Mouse (Mus musculus): ENCODE measurements around the gene Zfp382.
"Not testable (repeated sequence)": the region's sequence is repeated elsewhere in the genome, so short reads cannot be mapped to it uniquely, and the experiment has no call there.

Gene Zfp382

GRCm38 (mm10) chr7:30121308-30122187 lies at the start of gene Zfp382:
Gene Zfp382, plus strand, starts transcription at chr7:30121942.
- DNase-seq (ENCODE audit: low spot score in 2 of 2) = peak; percentile 75 to 90

DNA sequence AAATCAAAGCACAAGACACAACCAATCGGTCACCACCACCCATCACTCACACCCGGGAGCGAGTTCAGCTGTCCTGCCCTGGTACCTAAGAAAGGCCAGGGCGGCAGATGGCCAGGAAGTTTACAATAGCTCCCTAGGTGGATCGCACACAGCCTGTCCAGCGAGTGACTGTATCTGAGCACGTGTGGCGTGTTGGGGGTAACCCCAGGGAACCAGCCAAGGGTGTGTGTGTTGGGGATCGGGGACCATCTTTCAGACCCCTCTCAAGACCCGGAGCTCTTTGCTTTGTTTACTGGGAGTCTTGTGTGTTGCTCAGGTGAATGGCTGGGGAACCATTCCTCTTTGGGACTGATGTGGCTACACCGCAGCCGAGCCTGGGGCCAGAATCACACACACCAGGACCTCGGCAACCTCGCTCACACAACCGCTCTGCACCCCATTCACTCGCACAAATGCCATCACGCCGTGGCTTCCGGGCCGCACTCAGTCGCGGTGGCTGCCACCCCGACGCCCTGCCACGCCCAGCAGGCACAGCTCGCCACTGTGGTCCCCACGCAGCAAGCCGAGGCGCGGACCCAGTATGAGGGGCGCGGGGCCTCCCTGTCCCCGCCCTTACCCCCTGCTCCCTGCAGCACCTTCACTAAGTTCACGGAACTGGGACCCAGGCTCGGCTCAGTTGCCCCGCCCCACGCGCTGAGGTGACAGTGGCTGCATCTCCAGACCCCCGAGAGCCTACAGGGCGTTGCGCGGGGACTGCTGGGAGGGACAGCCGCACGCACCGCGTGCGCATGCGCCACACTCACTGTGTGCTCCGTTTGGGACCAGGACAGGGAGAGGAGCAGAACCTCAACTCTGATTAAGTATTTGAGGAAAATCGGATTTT lies 49.4 kb upstream of the Zfp382 start, which contains the start of gene Zfp82:
Zfp82 (minus strand) TSS at position 755 of the 883 bp plus-strand sequence.
- peak; percentile 68 to 85 for DNase-seq (ENCODE audit: low spot score in 2 of 2)

GRCm38 (mm10) chr7:30086524-30086923 lies 35.2 kb upstream of the Zfp382 start:
- no peak for DNase-seq (ENCODE audit: low spot score in 2 of 2)

GRCm38 (mm10) chr7:30089405-30089804 lies 32.3 kb upstream of the Zfp382 start:
- DNase-seq (ENCODE audit: low spot score in 2 of 2) = no peak

GRCm38 (mm10) chr7:30090092-30090969 lies 31.4 kb upstream of the Zfp382 start, which contains the start of the genes Gm26920 and Zfp566:
Gene Gm26920, minus strand, starts transcription at chr7:30090410.
Gene Zfp566, minus strand, starts transcription at chr7:30090527.
- peak; percentile 89 to 96 for DNase-seq (ENCODE audit: low spot score in 2 of 2)

- peak in 1 of 2 experiments; percentile 25 for DNase-seq (ENCODE audit: low spot score in 2 of 2)
These were observed 30.7 kb upstream of the Zfp382 start for GRCm38 (mm10) chr7:30090970-30091585.

GRCm38 (mm10) chr7:30092666-30093065 lies 29.1 kb upstream of the Zfp382 start:
- no peak for DNase-seq (ENCODE audit: low spot score in 2 of 2)

GRCm38 (mm10) chr7:30093918-30094415 lies 27.8 kb upstream of the Zfp382 start:
- no peak for DNase-seq (ENCODE audit: low spot score in 2 of 2)

GRCm38 (mm10) chr7:30094646-30095429 lies 26.9 kb upstream of the Zfp382 start, which contains the start of gene Zfp260:
Gene Zfp260, plus strand, starts transcription at chr7:30094777.
- peak; percentile 82 to 88 for DNase-seq (ENCODE audit: low spot score in 2 of 2)

DNA sequence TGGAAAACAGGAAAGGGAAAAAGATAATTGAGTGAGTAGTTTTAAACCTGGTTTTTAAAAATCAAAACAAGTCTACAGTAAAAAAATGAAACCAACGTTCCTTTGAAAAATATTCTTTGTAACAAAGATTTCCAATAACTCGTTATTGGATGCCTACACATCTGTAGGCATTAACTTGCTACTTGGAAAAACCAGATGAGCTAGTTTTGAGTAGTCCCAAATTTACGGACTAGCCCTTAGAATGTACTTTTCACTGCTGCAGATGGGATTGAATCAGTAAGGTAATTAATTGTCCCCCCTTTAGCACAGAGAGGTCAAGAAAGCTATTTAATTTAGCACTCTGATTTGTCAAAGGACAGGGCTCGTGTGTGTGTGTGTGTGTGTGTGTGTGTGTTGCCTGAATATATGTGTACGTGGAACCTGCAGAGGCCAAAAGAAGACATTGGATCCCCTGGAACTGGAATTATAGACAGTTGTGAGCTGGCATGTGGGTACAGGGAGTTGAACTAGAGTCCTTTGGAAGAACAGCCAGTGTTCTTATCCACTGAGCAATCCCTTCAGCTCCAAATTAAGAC lies 26.1 kb upstream of the Zfp382 start:
- DNase-seq (ENCODE audit: low spot score in 2 of 2) = no peak

DNA sequence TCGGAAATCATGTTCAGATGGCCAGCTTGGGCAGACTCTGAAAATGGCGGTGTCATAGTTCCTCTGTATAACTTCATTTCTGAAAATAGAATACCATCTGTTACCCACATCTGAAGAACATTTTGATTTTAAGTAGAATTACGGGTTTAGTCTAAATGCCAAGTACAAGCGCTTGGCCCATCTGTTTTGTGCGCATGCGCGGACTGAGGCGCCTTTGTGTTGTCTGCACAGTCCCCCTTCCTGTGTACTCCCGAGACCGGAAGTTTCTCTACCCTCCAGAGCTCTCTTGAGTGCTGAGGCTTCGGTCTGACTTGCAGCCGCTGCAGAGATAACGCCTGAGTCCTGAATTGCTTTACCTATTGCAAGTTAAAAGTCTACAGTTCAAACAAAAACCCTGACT lies 22.4 kb upstream of the Zfp382 start:
- peak in 1 of 2 experiments; percentile 49 for DNase-seq (ENCODE audit: low spot score in 2 of 2)

GRCm38 (mm10) chr7:30116076-30116475 lies 5.7 kb upstream of the Zfp382 start:
- DNase-seq (ENCODE audit: low spot score in 2 of 2) = no peak

DNA sequence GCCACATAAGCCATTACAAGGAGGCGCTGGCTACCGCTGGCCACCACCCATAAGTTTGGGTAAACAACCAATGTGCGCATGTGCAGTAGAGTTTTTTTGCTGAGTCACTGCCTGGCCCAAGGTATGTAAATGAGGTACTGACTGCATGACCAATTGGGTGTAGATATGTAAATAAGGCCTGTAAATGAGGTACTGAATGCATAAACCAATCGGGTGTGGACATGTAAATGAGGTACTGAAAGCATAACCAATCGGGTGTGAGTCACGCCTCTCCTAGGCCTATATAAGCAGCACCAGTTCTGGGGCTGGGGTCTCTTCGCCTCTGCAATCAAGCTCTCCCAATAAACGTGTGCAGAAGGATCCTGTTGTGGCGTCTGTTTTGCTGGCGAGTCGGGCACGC lies 3.8 kb upstream of the Zfp382 start:
- DNase-seq (ENCODE audit: low spot score in 2 of 2) = not testable (repeated sequence)

GRCm38 (mm10) chr7:30122188-30122530 lies 417 bp downstream of the Zfp382 start:
- no peak for DNase-seq (ENCODE audit: low spot score in 2 of 2)

- no peak for DNase-seq (ENCODE audit: low spot score in 2 of 2)
These were observed 8.2 kb downstream of the Zfp382 start for GRCm38 (mm10) chr7:30129900-30130299.

GRCm38 (mm10) chr7:30132396-30132795 lies 10.7 kb downstream of the Zfp382 start:
- no peak for DNase-seq (ENCODE audit: low spot score in 2 of 2)

GRCm38 (mm10) chr7:30136826-30137225 lies 15.1 kb downstream of the Zfp382 start:
- DNase-seq (ENCODE audit: low spot score in 2 of 2) = no peak

GRCm38 (mm10) chr7:30143170-30143554 lies 21.4 kb downstream of the Zfp382 start:
- DNase-seq (ENCODE audit: low spot score in 2 of 2) = no peak

- DNase-seq (ENCODE audit: low spot score in 2 of 2) = peak in 1 of 2 experiments; percentile 52
These were observed 21.9 kb downstream of the Zfp382 start for GRCm38 (mm10) chr7:30143555-30144209.
